Mouse (Mus musculus) hindbrain, embryonic 10.5 days (tissue): ENCODE data around the gene Traip. TPM values are rescaled to one million over a fixed set of nuclear protein-coding genes. Genes with fewer than 3 reads are reported as not detected.

Experiments used
- DNase-seq: peaks from one replicate; pipeline ENCODE4 v3.0.0-alpha.2; 2017; ENCODE audit warnings: low spot score
- H3K27ac ChIP-seq: fragments of 300-500 bp; sonication (generic); 2 replicates; pipeline ENCODE4 v1.5.1; 2016; ENCODE audit warnings: mild to moderate bottlenecking, moderate library complexity
- H3K27me3 ChIP-seq: fragments of 300-500 bp; sonication (generic); 2 replicates; pipeline ENCODE4 v1.6.1; 2016; ENCODE audit warnings: mild to moderate bottlenecking; ENCODE audit not compliant: poor library complexity, insufficient read depth, severe bottlenecking
- H3K36me3 ChIP-seq: fragments of 300-500 bp; sonication (generic); 2 replicates; pipeline ENCODE4 v1.6.1; 2016; ENCODE audit warnings: mild to moderate bottlenecking, moderate library complexity
- H3K4me1 ChIP-seq: fragments of 300-500 bp; sonication (generic); replicated peaks from 2 replicates; pipeline ENCODE4 v1.6.1; 2016; ENCODE audit warnings: mild to moderate bottlenecking
- H3K4me3 ChIP-seq: fragments of 300-500 bp; sonication (generic); 2 replicates; pipeline ENCODE4 v1.5.1; 2016; ENCODE audit warnings: mild to moderate bottlenecking, moderate library complexity
- H3K9me3 ChIP-seq: fragments of 300-500 bp; sonication (generic); 2 replicates; pipeline ENCODE4 v1.6.1; 2016; ENCODE audit warnings: mild to moderate bottlenecking, moderate library complexity
- WGBS: fragments of 180-500 bp; shearing (Covaris S2); methylation state at CpG from one replicate; pipeline ENCODE4 v1.1.7; 2016; 5-methylcytosine and 5-hydroxymethylcytosine counted together
- polyA plus RNA-seq: library from polyadenylated mRNA; unstranded; fragments of >200 nt; fragmentation: Nextera tagmentation; extraction: Ambion mirVana; gene quantifications from 2 replicates; pipeline ENCODE4 v1.2.1, GENCODE M21; 2016

Gene Traip
- polyA plus RNA-seq, 1 experiment from 2014 or later = 24.3 TPM

DNA sequence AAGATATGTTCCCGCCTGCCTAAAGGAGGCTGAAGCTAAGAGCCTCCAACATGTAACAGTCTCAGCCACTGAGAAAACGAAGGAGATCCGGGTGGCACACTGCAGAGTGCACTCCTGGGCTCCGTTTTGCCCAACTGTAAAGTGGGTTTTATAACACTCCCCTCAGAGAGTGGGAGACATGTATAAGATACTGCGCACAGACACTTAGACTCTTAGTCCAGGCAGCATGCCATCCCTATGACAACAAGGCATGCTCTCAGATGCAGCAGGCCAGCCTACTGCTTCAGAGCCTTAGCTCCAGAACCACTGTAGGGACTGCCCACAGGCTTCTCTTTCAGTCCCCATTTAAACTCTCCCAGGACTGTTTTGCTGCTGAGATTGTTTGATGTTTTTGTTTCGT is 31.1 kb upstream of the Traip start:
- Histone ChIP-seq H3K27ac (no peak overlapping the region), H3K27me3 (peaks cover 13% of the 10 kb centered on the region; the same call in 1 of the 2 replicates), H3K4me1 (peaks cover 20% of the 10 kb centered on the region), H3K9me3 (no peaks in the 10 kb centered on the region), H3K4me3 (no peak overlapping the region), H3K36me3 (no peaks in the 10 kb centered on the region)
- 84% methylated on average over 6 of the region's 6 CpGs for WGBS
- DNase-seq = no peak

DNA sequence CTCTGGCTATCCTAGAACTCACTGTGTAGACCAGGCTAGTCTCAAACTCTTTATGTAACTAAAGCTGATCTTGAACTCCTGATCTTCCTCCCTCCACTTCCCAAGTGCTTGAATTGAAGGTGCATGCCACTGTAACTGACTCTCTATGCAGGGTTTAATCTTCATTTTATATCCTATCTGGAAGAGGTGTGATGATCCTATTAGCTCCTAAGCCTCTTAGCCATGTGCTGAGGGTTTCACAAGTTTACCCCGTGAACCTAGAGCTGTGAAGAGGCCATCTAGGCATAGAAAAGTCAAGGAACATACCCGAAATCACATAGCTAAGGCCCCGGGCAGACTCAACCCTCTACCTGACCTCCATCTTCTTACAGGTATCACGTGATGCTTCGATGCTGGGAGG is 30.5 kb upstream of the Traip start:
- Histone ChIP-seq H3K27ac (no peak overlapping the region), H3K4me1 (peaks cover 26% of the 10 kb centered on the region), H3K27me3 (peaks cover 13% of the 10 kb centered on the region; the same call in 1 of the 2 replicates), H3K9me3 (no peaks in the 10 kb centered on the region), H3K36me3 (no peaks in the 10 kb centered on the region), H3K4me3 (no peak overlapping the region)
- 79% methylated on average over 5 of the region's 5 CpGs for WGBS
- no peak for DNase-seq

DNA sequence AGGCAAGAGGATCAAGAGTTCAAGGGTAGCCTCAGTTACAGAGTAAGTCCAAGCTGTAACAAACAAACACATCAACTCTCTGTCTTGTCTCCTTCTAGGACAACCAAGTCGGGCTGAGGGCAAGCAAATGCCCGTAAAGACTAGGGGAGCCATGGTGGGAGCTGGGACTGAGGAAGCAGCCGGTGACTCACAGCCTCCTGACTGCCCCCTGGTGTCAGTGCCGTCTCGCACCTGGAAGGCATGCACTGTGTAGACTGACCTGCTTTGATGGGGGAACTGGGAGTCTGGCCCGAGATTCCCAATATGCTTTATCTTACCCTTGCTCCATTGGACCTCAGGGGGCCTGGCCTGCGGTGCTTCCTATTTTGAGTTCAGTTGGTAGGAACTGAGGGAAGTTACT is 26.9 kb upstream of the Traip start:
- Histone ChIP-seq H3K36me3 (no peaks in the 10 kb centered on the region), H3K4me1 (peaks cover 43% of the 10 kb centered on the region), H3K27ac (no peak overlapping the region), H3K9me3 (no peaks in the 10 kb centered on the region), H3K27me3 (peaks cover 8% of the 10 kb centered on the region; the same call in 1 of the 2 replicates), H3K4me3 (no peak overlapping the region)
- no peak for DNase-seq
- 28% methylated on average over 7 of the region's 7 CpGs for WGBS

DNA sequence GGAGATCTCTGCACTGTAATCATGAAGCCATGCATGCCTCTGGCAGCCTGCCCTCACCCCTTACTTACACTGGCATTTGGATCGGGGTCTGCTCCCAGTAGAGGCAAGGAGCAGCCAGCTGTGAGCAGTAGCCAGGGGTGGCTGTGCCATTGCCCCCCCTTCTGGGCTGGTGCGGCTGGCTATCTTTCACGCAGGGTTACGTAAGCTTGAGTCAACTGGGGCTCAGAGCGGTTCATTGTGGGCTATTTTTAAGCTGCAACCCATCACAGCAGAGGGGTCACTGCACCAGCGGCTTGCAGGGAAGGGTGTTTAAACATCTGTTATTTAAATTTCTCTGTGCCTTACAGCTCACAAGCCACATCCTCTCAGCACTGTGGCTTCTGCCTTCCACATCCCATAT is 26.0 kb upstream of the Traip start:
- DNase-seq = no peak
- H3K9me3 ChIP-seq = no peaks in the 10 kb centered on the region
- peaks cover 8% of the 10 kb centered on the region; the same call in 1 of the 2 replicates for H3K27me3 ChIP-seq
- peaks cover 44% of the 10 kb centered on the region for H3K4me1 ChIP-seq
- H3K27ac ChIP-seq = 0 out of 2 replicates have a peak overlapping the region, but pooled peaks have one; percentile 72
- H3K4me3 ChIP-seq = no peak overlapping the region
- H3K36me3 ChIP-seq = no peaks in the 10 kb centered on the region
- 59% methylated on average over 6 of the region's 6 CpGs for WGBS

DNA sequence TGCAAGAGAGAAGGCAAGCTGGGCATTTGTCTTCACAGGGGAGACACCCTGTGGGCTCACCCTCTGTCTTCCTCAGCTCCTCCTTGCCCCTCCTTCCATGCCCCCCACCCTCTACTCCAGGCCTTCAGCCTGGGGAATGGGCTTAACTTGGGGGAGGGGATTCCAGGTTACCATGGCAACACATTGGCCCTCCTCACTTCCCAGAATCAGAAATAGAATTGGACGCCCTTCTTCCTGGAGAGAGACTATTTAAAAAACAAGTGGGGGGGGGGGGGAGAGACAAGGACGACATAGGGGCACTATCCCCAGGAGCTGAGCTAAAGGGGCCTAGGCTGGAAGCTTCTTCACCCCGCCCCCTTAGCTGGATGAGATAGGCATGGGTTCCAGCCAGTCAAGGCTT is 24.7 kb upstream of the Traip start:
- Histone ChIP-seq H3K4me3 (no peak overlapping the region), H3K9me3 (no peaks in the 10 kb centered on the region), H3K27me3 (peaks cover 8% of the 10 kb centered on the region; the same call in 1 of the 2 replicates), H3K36me3 (no peaks in the 10 kb centered on the region), H3K4me1 (peaks cover 45% of the 10 kb centered on the region), H3K27ac (peak overlapping the region; percentile 72)
- DNase-seq = no peak
- WGBS = 31% methylated on average over 3 of the region's 3 CpGs

DNA sequence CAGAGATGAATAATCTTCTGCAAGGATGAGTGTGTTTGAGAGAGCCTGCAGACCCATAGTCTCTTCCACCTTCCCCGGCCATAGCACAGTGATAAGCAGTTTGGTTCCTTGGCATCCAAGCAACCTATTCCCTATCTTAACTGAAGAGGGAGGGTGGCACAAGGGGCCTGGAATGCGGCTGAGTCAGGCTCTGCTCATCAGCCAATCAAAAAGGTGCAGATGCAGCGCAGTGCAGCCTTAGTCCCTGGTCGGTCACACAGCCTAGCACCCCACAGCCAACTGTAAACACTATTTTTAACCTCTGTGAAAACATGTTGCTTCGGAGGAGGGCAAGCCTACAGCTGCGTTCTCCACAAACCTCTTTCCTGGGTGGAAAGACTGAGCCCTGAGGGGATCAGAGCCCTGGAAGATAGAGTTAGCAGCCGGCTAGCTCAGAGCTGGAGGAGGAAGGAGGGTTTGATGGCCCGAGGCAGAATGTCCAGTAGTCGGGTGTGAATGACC is 23.0 kb upstream of the Traip start:
- 50% methylated on average over 9 of the region's 9 CpGs for WGBS
- Histone ChIP-seq H3K27me3 (no peaks in the 10 kb centered on the region; the same call in 1 of the 2 replicates), H3K4me3 (no peak overlapping the region), H3K9me3 (no peaks in the 10 kb centered on the region), H3K36me3 (no peaks in the 10 kb centered on the region), H3K4me1 (peaks cover 53% of the 10 kb centered on the region), H3K27ac (no peak overlapping the region)
- no peak for DNase-seq

DNA sequence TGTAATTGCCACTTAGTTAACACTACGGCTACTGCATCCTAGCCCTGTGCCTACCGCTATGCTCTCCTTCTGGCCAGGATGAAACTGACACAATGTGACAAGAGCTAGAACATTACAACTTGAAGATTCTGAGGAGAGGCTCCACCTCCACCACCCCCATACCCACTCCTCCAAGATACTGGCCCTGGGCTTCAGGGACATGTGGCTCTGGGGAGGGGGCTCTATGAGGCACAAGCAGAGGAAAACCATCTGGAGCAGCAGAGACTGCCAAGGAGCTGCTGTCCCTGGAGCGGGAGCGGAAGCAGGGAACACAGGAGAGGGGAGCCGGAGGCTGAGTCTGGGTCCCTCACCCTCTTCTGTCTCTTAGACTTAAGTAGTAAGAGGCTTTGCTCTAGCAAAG is 22.2 kb upstream of the Traip start:
- DNase-seq = no peak
- Histone ChIP-seq H3K9me3 (no peaks in the 10 kb centered on the region), H3K4me3 (no peak overlapping the region), H3K27me3 (no peaks in the 10 kb centered on the region; the same call in 1 of the 2 replicates), H3K27ac (no peak overlapping the region), H3K4me1 (peaks cover 60% of the 10 kb centered on the region), H3K36me3 (no peaks in the 10 kb centered on the region)
- WGBS = 89% methylated on average over 5 of the region's 5 CpGs

DNA sequence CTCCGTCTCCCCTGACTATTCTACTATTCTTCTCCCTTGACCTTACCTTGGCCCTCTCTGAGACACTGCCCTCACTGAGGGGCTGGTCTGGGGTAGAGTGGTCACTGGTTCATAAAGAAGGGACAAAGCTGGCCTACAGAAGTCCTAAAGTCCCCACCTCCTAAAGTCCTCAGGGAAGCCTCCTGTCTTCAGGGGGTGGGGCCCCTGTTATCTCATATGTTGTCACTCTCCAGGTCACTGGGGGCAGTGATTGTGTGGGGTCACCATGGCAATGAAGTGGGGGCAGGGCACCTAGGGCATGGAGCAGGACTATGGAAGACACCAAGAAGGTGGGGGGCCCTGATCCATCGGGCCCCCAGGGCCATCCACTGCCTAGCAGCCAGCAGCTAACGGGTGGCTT is 21.8 kb upstream of the Traip start, which contains the start of gene Actl11:
TSS of gene Actl11 (plus strand) at position 301 of the 400 bp plus-strand sequence.
- Histone ChIP-seq H3K4me3 (no peak within 1 kb of the TSS), H3K36me3 (no peaks in the 10 kb centered on the region), H3K4me1 (peaks cover 57% of the 10 kb centered on the region), H3K27ac (peak within 1 kb of the TSS; percentile 29; the same call in 1 of the 2 replicates), H3K9me3 (no peaks in the 10 kb centered on the region), H3K27me3 (no peaks in the 10 kb centered on the region; the same call in 1 of the 2 replicates)
- no peak for DNase-seq
- 68% methylated on average over 3 of the region's 3 CpGs for WGBS

DNA sequence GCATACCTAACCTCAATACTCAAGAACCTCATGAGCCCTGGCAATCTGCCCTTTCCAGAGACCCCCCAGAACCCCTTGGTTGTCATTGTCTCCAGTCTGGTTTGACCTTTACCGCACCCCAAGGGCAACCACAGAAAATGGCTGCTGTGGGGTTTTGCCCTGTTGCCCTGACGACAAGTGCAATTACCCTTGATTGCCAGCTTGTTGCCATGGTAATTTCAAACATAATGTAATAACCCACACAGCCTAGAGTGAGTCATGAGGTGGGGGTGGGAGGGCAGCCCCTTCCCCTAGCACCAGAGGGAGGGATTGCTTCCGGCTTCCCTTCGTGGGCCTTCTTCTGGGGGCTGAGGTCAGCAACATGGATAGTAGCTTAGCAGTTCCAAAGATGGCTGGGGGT is 17.7 kb upstream of the Traip start:
- Histone ChIP-seq H3K4me3 (no peak overlapping the region), H3K4me1 (peaks cover 48% of the 10 kb centered on the region), H3K27me3 (peaks cover 33% of the 10 kb centered on the region), H3K36me3 (no peaks in the 10 kb centered on the region), H3K27ac (no peak overlapping the region), H3K9me3 (no peaks in the 10 kb centered on the region)
- WGBS = 71% methylated on average over 4 of the region's 4 CpGs
- no peak for DNase-seq

DNA sequence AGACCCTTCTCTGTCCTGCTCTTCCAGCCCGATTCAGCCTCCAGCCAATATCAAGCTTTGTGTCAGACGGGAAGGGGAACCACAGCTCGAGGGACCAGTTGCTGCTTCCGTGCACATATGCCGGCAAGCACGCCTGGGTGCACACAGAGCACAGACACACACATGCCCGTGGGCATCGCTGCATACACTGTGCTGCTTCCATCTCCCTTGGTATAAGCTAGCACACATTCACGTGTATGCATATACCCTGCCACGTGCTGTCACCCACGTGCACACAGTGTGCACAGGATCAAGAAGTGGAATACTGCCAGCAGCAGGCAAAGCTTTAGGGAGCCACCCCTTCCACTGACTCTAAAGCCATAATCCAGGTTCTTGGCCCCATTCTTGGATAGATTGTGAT is 15.8 kb upstream of the Traip start:
- H3K9me3 ChIP-seq = no peaks in the 10 kb centered on the region
- H3K4me3 ChIP-seq = no peak overlapping the region
- no peak for DNase-seq
- no peaks in the 10 kb centered on the region for H3K36me3 ChIP-seq
- WGBS = 90% methylated on average over 11 of the region's 11 CpGs
- no peak overlapping the region for H3K27ac ChIP-seq
- peaks cover 44% of the 10 kb centered on the region for H3K4me1 ChIP-seq
- peaks cover 52% of the 10 kb centered on the region for H3K27me3 ChIP-seq

DNA sequence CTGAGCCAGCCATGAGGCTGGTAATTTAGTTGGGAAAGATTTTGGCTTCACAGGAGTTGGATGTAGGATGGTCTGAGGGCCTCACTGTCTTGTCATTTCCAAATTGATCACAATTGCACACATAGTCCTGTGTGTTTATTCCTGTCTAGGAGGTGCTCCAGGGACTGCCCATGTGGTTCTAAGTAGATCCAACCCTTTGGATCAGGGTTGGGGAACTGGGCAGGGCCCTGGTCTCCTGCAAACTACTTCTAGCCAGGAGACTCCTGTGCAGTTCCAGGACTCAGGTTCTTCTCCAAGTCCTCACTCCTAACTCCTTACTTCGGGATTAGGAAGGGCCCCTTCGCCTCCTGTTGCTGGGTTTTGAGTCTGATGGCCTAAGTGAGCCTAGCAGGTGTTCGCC is 14.6 kb upstream of the Traip start, which contains the start of gene Camkv:
TSS of gene Camkv (plus strand) at position 301 of the 400 bp plus-strand sequence.
- peaks cover 52% of the 10 kb centered on the region for H3K27me3 ChIP-seq
- peak within 1 kb of the TSS; percentile 87 for H3K27ac ChIP-seq
- WGBS = 6% methylated on average over 3 of the region's 3 CpGs
- H3K36me3 ChIP-seq = no peaks in the 10 kb centered on the region
- no peak for DNase-seq
- peak within 1 kb of the TSS; percentile 69 for H3K4me3 ChIP-seq
- no peaks in the 10 kb centered on the region for H3K9me3 ChIP-seq
- peaks cover 42% of the 10 kb centered on the region for H3K4me1 ChIP-seq

DNA sequence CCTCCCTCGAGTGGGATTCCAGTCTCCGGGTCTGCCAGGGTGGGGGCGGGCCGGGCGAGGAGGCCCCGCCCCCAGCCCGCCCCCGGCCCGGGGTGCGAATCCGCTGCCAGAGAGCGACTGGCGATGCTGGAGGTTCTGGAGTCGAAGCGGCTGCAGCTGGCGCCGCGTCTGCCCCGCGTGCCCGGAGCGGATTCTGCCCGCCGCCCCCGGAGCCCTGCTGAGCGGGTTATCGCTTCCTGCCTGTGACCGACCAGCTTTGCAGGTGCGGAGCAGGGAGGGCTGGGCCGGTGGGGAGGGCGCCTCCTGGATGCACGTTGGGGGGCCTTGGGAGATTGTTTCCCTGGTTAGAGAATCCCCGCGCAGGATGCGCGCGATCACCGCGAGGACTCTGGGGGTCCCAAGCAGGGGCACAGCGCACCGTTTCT is 14.1 kb upstream of the Traip start:
- under 1% methylated on average over 41 of the region's 41 CpGs for WGBS
- Histone ChIP-seq H3K36me3 (no peaks in the 10 kb centered on the region), H3K4me1 (peaks cover 39% of the 10 kb centered on the region), H3K4me3 (peak overlapping the region; percentile 69), H3K27me3 (peaks cover 52% of the 10 kb centered on the region), H3K27ac (peak overlapping the region; percentile 87), H3K9me3 (no peaks in the 10 kb centered on the region)
- DNase-seq = peak; percentile 56

DNA sequence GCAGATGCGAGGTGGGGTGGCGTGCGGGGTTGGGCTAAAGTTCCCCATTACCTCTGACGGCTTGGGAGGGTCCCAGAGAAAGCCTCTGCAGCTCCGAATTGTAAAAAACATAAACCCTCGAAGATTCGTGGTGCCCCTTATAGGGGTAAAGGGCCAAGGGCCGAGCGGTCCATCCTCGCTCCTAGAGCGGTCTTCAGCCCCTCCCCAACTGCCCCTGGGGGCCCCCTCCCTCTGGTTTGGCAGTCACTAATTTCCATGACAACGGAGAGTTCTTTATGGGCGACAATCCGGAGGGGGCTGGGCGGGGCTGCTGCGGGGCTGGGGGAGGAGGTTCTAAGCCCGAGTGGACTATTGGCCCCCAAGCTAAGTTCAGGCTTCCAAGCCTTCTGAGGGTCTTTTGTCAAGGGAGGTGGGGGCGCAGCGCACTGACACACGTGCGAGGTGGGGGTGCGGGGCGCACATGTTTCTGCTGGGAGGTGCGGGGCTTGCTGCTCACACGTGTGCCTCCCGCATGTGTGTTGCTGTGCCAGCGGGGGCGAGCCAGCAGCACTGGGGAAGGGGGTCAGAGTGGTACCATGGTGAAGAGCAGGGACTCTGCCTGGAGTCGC is 13.6 kb upstream of the Traip start:
- H3K27ac ChIP-seq = peak overlapping the region; percentile 87
- H3K4me1 ChIP-seq = peaks cover 39% of the 10 kb centered on the region
- H3K9me3 ChIP-seq = no peaks in the 10 kb centered on the region
- H3K4me3 ChIP-seq = peak overlapping the region; percentile 69
- peaks cover 52% of the 10 kb centered on the region for H3K27me3 ChIP-seq
- WGBS = under 1% methylated on average over 29 of the region's 29 CpGs
- no peaks in the 10 kb centered on the region for H3K36me3 ChIP-seq
- peak; percentile 47 for DNase-seq
